Mouse (Mus musculus) heart, embryonic 10.5 days (tissue): ENCODE measurements around the gene Mab21l1. TPM values are rescaled to one million over a fixed set of nuclear protein-coding genes. Genes with fewer than 3 reads are reported as not detected.

ENCODE experiments used
- DNase-seq: peaks from one replicate; pipeline ENCODE4 v3.0.0-alpha.2; 2017; ENCODE audit warnings: low spot score
- H3K27ac ChIP-seq: fragments of 300-500 bp; sonication (generic); 2 replicates; pipeline ENCODE4 v1.5.1; 2016; ENCODE audit warnings: mild to moderate bottlenecking
- H3K27me3 ChIP-seq: fragments of 300-500 bp; sonication (generic); 2 replicates; pipeline ENCODE4 v1.6.1; 2016; ENCODE audit warnings: mild to moderate bottlenecking; ENCODE audit not compliant: poor library complexity, insufficient read depth, severe bottlenecking
- H3K36me3 ChIP-seq: fragments of 300-500 bp; sonication (generic); 2 replicates; pipeline ENCODE4 v1.6.1; 2016; ENCODE audit warnings: mild to moderate bottlenecking, moderate library complexity
- H3K4me1 ChIP-seq: fragments of 300-500 bp; sonication (generic); 2 replicates; pipeline ENCODE4 v1.6.1; 2016; ENCODE audit warnings: mild to moderate bottlenecking
- H3K4me3 ChIP-seq: fragments of 300-500 bp; sonication (generic); 2 replicates; pipeline ENCODE4 v1.5.1; 2016; ENCODE audit warnings: mild to moderate bottlenecking, moderate library complexity
- H3K9me3 ChIP-seq: fragments of 300-500 bp; sonication (generic); 2 replicates; pipeline ENCODE4 v1.6.1; 2016; ENCODE audit warnings: mild to moderate bottlenecking, moderate library complexity
- WGBS: fragments of 180-500 bp; shearing (Covaris S2); methylation state at CpG from one replicate; pipeline ENCODE4 v1.1.7; 2016; 5-methylcytosine and 5-hydroxymethylcytosine counted together
- polyA plus RNA-seq: library from polyadenylated mRNA; unstranded; fragments of >200 nt; fragmentation: Nextera tagmentation; extraction: Ambion mirVana; gene quantifications from 2 replicates; pipeline ENCODE4 v1.2.1, GENCODE M21; 2016

The Mab21l1 gene
- polyA plus RNA-seq, 1 experiment from 2014 or later = 4.0 TPM

- Histone ChIP-seq H3K27ac (no peak overlapping the region), H3K9me3 (no peaks in the 10 kb centered on the region)
- 83% methylated on average over 11 of the region's 11 CpGs for WGBS
These were observed 25.6 kb upstream of the Mab21l1 start for GRCm38 (mm10) chr3:55756602-55757190.

GRCm38 (mm10) chr3:55758297-55758696 is 24.0 kb upstream of the Mab21l1 start:
- peaks cover 14% of the 10 kb centered on the region for H3K4me1 ChIP-seq
- no peak overlapping the region for H3K4me3 ChIP-seq
- WGBS = 68% methylated on average over 8 of the region's 8 CpGs
- DNase-seq = no peak
- H3K36me3 ChIP-seq = no peaks in the 10 kb centered on the region
- H3K27ac ChIP-seq = no peak overlapping the region
- H3K9me3 ChIP-seq = no peaks in the 10 kb centered on the region
- H3K27me3 ChIP-seq = no peaks in the 10 kb centered on the region

More at GRCm38 (mm10) chr3:55756602-55757190, 25.6 kb upstream of the Mab21l1 start:
- no peaks in the 10 kb centered on the region for H3K27me3 ChIP-seq
- no peak for DNase-seq
- peaks cover 14% of the 10 kb centered on the region for H3K4me1 ChIP-seq
- no peak overlapping the region for H3K4me3 ChIP-seq
- no peaks in the 10 kb centered on the region for H3K36me3 ChIP-seq

- Histone ChIP-seq H3K4me1 (no peaks in the 10 kb centered on the region), H3K27ac (no peak overlapping the region), H3K36me3 (no peaks in the 10 kb centered on the region), H3K4me3 (no peak overlapping the region), H3K27me3 (no peaks in the 10 kb centered on the region), H3K9me3 (no peaks in the 10 kb centered on the region)
- no peak for DNase-seq
- WGBS = 46% methylated on average over 8 of the region's 8 CpGs
These were observed 18.7 kb upstream of the Mab21l1 start for GRCm38 (mm10) chr3:55763591-55763990.

- H3K4me1 ChIP-seq = no peaks in the 10 kb centered on the region
- no peaks in the 10 kb centered on the region for H3K27me3 ChIP-seq
- H3K9me3 ChIP-seq = no peaks in the 10 kb centered on the region
- no peak for DNase-seq
- H3K27ac ChIP-seq = no peak overlapping the region
- 81% methylated on average over 2 of the region's 2 CpGs for WGBS
- no peak overlapping the region for H3K4me3 ChIP-seq
- no peaks in the 10 kb centered on the region for H3K36me3 ChIP-seq
These were observed 13.7 kb upstream of the Mab21l1 start for GRCm38 (mm10) chr3:55768654-55769053.

GRCm38 (mm10) chr3:55769308-55769707 is 13.0 kb upstream of the Mab21l1 start:
- 94% methylated on average over 2 of the region's 2 CpGs for WGBS
- Histone ChIP-seq H3K4me1 (no peaks in the 10 kb centered on the region), H3K27me3 (no peaks in the 10 kb centered on the region), H3K4me3 (no peak overlapping the region), H3K9me3 (no peaks in the 10 kb centered on the region), H3K27ac (no peak overlapping the region), H3K36me3 (no peaks in the 10 kb centered on the region)
- no peak for DNase-seq

- DNase-seq = no peak
- no peaks in the 10 kb centered on the region for H3K4me1 ChIP-seq
- WGBS = 41% methylated on average over 6 of the region's 6 CpGs
- H3K9me3 ChIP-seq = no peaks in the 10 kb centered on the region
- H3K36me3 ChIP-seq = no peaks in the 10 kb centered on the region
- H3K27me3 ChIP-seq = peaks cover 17% of the 10 kb centered on the region; the same call in 1 of the 2 replicates
- H3K27ac ChIP-seq = no peak overlapping the region
- no peak overlapping the region for H3K4me3 ChIP-seq
These were observed 8.1 kb upstream of the Mab21l1 start for GRCm38 (mm10) chr3:55774203-55774602.

GRCm38 (mm10) chr3:55775245-55775644 is 7.1 kb upstream of the Mab21l1 start:
- no peaks in the 10 kb centered on the region for H3K36me3 ChIP-seq
- H3K27ac ChIP-seq = no peak overlapping the region
- 66% methylated on average over 7 of the region's 7 CpGs for WGBS
- H3K4me3 ChIP-seq = no peak overlapping the region
- no peaks in the 10 kb centered on the region for H3K9me3 ChIP-seq
- peaks cover 26% of the 10 kb centered on the region; the same call in 1 of the 2 replicates for H3K27me3 ChIP-seq
- H3K4me1 ChIP-seq = peaks cover 3% of the 10 kb centered on the region
- no peak for DNase-seq

GRCm38 (mm10) chr3:55775753-55776152 is 6.6 kb upstream of the Mab21l1 start:
- no peak overlapping the region for H3K27ac ChIP-seq
- no peaks in the 10 kb centered on the region for H3K36me3 ChIP-seq
- H3K9me3 ChIP-seq = no peaks in the 10 kb centered on the region
- DNase-seq = no peak
- no peak overlapping the region for H3K4me3 ChIP-seq
- peaks cover 31% of the 10 kb centered on the region for H3K27me3 ChIP-seq
- peaks cover 8% of the 10 kb centered on the region for H3K4me1 ChIP-seq
- WGBS = 74% methylated on average over 6 of the region's 6 CpGs

GRCm38 (mm10) chr3:55777501-55777900 is 4.8 kb upstream of the Mab21l1 start:
- Histone ChIP-seq H3K4me1 (peaks cover 15% of the 10 kb centered on the region), H3K9me3 (no peaks in the 10 kb centered on the region), H3K27ac (no peak overlapping the region), H3K4me3 (no peak overlapping the region), H3K27me3 (peaks cover 49% of the 10 kb centered on the region), H3K36me3 (no peaks in the 10 kb centered on the region)
- 50% methylated on average over 4 of the region's 4 CpGs for WGBS
- DNase-seq = no peak

GRCm38 (mm10) chr3:55778764-55779730 is 3.3 kb upstream of the Mab21l1 start:
- Histone ChIP-seq H3K9me3 (no peaks in the 10 kb centered on the region), H3K4me3 (no peak overlapping the region), H3K27ac (no peak overlapping the region), H3K36me3 (no peaks in the 10 kb centered on the region), H3K27me3 (peaks cover 64% of the 10 kb centered on the region), H3K4me1 (peaks cover 29% of the 10 kb centered on the region)
- 36% methylated on average over 8 of the region's 8 CpGs for WGBS
- DNase-seq = no peak

GRCm38 (mm10) chr3:55780120-55781070 is 1.9 kb upstream of the Mab21l1 start:
- Histone ChIP-seq H3K27ac (no peak overlapping the region), H3K27me3 (peaks cover 73% of the 10 kb centered on the region), H3K36me3 (no peaks in the 10 kb centered on the region), H3K4me3 (peak overlapping the region; percentile 49), H3K4me1 (peaks cover 29% of the 10 kb centered on the region), H3K9me3 (no peaks in the 10 kb centered on the region)
- WGBS = under 1% methylated on average over 53 of the region's 53 CpGs
- DNase-seq = peak; percentile 81

GRCm38 (mm10) chr3:55781429-55782055 is 768 bp upstream of the Mab21l1 start:
- Histone ChIP-seq H3K4me1 (peaks cover 29% of the 10 kb centered on the region), H3K9me3 (no peaks in the 10 kb centered on the region), H3K27me3 (peaks cover 85% of the 10 kb centered on the region), H3K27ac (no peak overlapping the region), H3K4me3 (no peak overlapping the region), H3K36me3 (no peaks in the 10 kb centered on the region)
- no peak for DNase-seq
- WGBS = 13% methylated on average over 5 of the region's 5 CpGs
